In the genomic region with DNA sequence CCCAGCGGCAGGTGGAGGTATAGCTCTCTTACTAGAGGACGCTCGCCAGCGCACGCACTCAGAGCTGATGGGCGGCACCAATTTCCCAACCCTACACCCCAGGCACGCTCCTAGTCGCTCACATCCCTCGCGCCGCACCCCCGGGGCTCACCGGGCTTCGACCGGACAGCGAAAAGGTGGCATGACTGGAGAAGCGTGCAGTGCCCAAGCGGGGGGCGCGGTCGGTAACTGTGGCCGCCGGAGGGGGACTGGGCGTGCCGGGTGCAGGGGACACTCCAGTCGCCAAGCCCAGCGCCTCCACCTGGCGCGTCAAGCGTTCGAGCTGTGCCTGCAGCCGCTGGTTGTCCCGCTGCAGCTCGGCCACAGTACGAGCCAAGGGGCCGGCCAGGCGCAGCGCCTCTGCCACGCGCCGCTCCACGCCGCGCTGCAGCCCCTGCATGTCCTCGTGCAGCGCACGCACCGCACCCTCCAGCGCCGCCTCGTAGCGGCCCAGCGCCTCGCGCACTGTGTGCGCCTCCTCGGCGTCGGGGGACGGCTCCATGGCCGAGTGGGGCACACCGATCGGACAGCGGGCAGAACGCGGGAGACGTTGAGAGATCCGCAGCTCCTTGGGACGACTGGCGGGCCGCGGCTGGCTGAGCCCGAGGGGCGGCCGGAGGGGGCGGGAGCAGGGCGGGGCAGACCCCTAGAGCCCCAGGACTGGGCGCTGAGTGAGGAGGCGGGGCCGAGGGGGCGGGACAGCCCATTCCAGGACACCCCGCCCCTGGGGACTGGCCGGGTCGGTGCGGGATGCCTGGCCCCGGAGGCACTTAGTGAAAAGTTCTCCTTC, we compare ENCODE assay signal across 8 mouse cellular contexts. TPM values are rescaled to one million over a fixed set of nuclear protein-coding genes. Genes with fewer than 3 reads are reported as not detected.
DNase-seq lines count a peak whose midpoint lies in the region; ATAC-seq lines count a peak whose summit lies in the region.

A gene (minus strand): TSS at position 621 of the 829 bp plus-strand sequence.

- DNase-seq in cerebellum, adult 18-20 months = peak; percentile 27 to 29
- no peak for DNase-seq in cerebellum, adult 11-12 months
- peak; percentile 13 for DNase-seq in fat pad, adult 2 months (ENCODE audit: extremely low read depth, low read depth, low spot score)
- peak; percentile 84 for DNase-seq in testis, postnatal 14 days (ENCODE audit: low spot score)

- H3K4me3 ChIP-seq in heart, embryonic 13.5 days = peak within 1 kb of the TSS; percentile 92
- peak within 1 kb of the TSS; percentile 83 for H3K4me3 ChIP-seq in kidney, embryonic 16.5 days (ENCODE audit: low read length)
- peak within 1 kb of the TSS; percentile 66 for H3K4me3 ChIP-seq in liver, embryonic 16.5 days (ENCODE audit: low read depth, low read length)
- peak within 1 kb of the TSS; percentile 53 for H3K4me3 ChIP-seq in neural tube, embryonic 14.5 days (ENCODE audit: low read depth, low read length)

- H3K36me3 ChIP-seq in heart, embryonic 13.5 days = no peaks in the 10 kb centered on the region
- no peaks in the 10 kb centered on the region for H3K36me3 ChIP-seq in kidney, embryonic 16.5 days (ENCODE audit: insufficient read depth, low read length)
- no peaks in the 10 kb centered on the region for H3K36me3 ChIP-seq in liver, embryonic 16.5 days (ENCODE audit: control insufficient read depth, insufficient read depth)
- no peaks in the 10 kb centered on the region for H3K36me3 ChIP-seq in neural tube, embryonic 14.5 days (ENCODE audit: control insufficient read depth, insufficient read depth, low read length)

- H3K9me3 ChIP-seq in heart, embryonic 13.5 days = no peaks in the 10 kb centered on the region
- no peaks in the 10 kb centered on the region for H3K9me3 ChIP-seq in kidney, embryonic 16.5 days (ENCODE audit: low read length)
- no peaks in the 10 kb centered on the region for H3K9me3 ChIP-seq in liver, embryonic 16.5 days (replicated peaks; ENCODE audit: control insufficient read depth, low read length)
- no peaks in the 10 kb centered on the region for H3K9me3 ChIP-seq in neural tube, embryonic 14.5 days (ENCODE audit: control insufficient read depth, low read length)

- WGBS in heart, embryonic 13.5 days = under 1% methylated on average over 86 of the region's 86 CpGs
- WGBS in kidney, embryonic 16.5 days = 0% methylated on average over 74 of the region's 86 CpGs
- WGBS in liver, embryonic 16.5 days (ENCODE audit: insufficient replicate concordance) = under 1% methylated on average over 72 of the region's 86 CpGs
- under 1% methylated on average over 86 of the region's 86 CpGs for WGBS in neural tube, embryonic 14.5 days

- ATAC-seq in heart, embryonic 13.5 days (ENCODE audit: extremely low read depth, insufficient number of reproducible peaks, low FRiP score, low TSS enrichment) = peak; percentile 80
- ATAC-seq in kidney, embryonic 16.5 days (ENCODE audit: low FRiP score, low TSS enrichment) = peak; percentile 96
- peak; percentile 86 for ATAC-seq in liver, embryonic 16.5 days (ENCODE audit: low read depth)
- peak; percentile 88 for ATAC-seq in neural tube, embryonic 14.5 days (ENCODE audit: low read depth)

- H3K4me1 ChIP-seq in heart, embryonic 13.5 days = peaks cover 82% of the 10 kb centered on the region
- H3K4me1 ChIP-seq in kidney, embryonic 16.5 days (ENCODE audit: insufficient read depth, low read length) = peaks cover 66% of the 10 kb centered on the region
- peaks cover 30% of the 10 kb centered on the region for H3K4me1 ChIP-seq in liver, embryonic 16.5 days (ENCODE audit: control insufficient read depth, low read depth, low read length)
- peaks cover 9% of the 10 kb centered on the region; the same call in 1 of the 2 replicates for H3K4me1 ChIP-seq in neural tube, embryonic 14.5 days (ENCODE audit: control insufficient read depth, insufficient read depth, low read length)

- peak within 1 kb of the TSS; percentile 98 for H3K9ac ChIP-seq in heart, embryonic 13.5 days
- peak within 1 kb of the TSS; percentile 82 for H3K9ac ChIP-seq in kidney, embryonic 16.5 days (replicated peaks; ENCODE audit: low read length)
- H3K9ac ChIP-seq in liver, embryonic 16.5 days (ENCODE audit: low read depth, low read length) = peak within 1 kb of the TSS; percentile 61
- H3K9ac ChIP-seq in neural tube, embryonic 14.5 days (replicated peaks; ENCODE audit: low read depth, low read length) = peak within 1 kb of the TSS; percentile 59

- peak within 1 kb of the TSS; percentile 97 for H3K4me2 ChIP-seq in heart, embryonic 13.5 days
- peak within 1 kb of the TSS; percentile 93 for H3K4me2 ChIP-seq in kidney, embryonic 16.5 days (replicated peaks; ENCODE audit: low read depth, low read length)
- H3K4me2 ChIP-seq in liver, embryonic 16.5 days (ENCODE audit: low read depth, low read length) = peak within 1 kb of the TSS; percentile 95
- peak within 1 kb of the TSS; percentile 98 for H3K4me2 ChIP-seq in neural tube, embryonic 14.5 days (ENCODE audit: low read depth, low read length)

- H3K27ac ChIP-seq in heart, embryonic 13.5 days (replicated peaks) = peak within 1 kb of the TSS; percentile 98
- H3K27ac ChIP-seq in kidney, embryonic 16.5 days (ENCODE audit: low read length) = peak within 1 kb of the TSS; percentile 98
- H3K27ac ChIP-seq in liver, embryonic 16.5 days (ENCODE audit: low read length) = no peak within 1 kb of the TSS; the same call in 1 of the 2 replicates
- no peak within 1 kb of the TSS for H3K27ac ChIP-seq in neural tube, embryonic 14.5 days (ENCODE audit: low read depth, low read length)

- no peaks in the 10 kb centered on the region for H3K27me3 ChIP-seq in heart, embryonic 13.5 days (replicated peaks)
- 0 out of 2 replicates have a peak, but pooled peaks cover 4% of the 10 kb centered on the region for H3K27me3 ChIP-seq in kidney, embryonic 16.5 days (ENCODE audit: insufficient read depth, low read length)
- H3K27me3 ChIP-seq in liver, embryonic 16.5 days (ENCODE audit: control insufficient read depth, insufficient read depth, low read depth, low read length) = peaks cover 15% of the 10 kb centered on the region
- H3K27me3 ChIP-seq in neural tube, embryonic 14.5 days (ENCODE audit: control insufficient read depth, insufficient read depth, low read length) = peaks cover 3% of the 10 kb centered on the region; the same call in 1 of the 2 replicates

RNA-seq across cellular contexts. Expression of the gene that starts here (rescaled TPM):
- 145 and 160 TPM in 2 replicates for polyA plus RNA-seq in heart, embryonic 13.5 days (2015; fragmentation: Nextera tagmentation; extraction: Ambion mirVana)
- polyA plus RNA-seq in kidney, embryonic 16.5 days (2015; fragmentation: Nextera tagmentation; extraction: Ambion mirVana) = 109 and 124 TPM in 2 replicates
- 3.1 and 4.9 TPM in 2 replicates for polyA plus RNA-seq in liver, embryonic 16.5 days (2015; fragmentation: Nextera tagmentation; extraction: Ambion mirVana)
- polyA plus RNA-seq in neural tube, embryonic 14.5 days (2014; fragmentation: Nextera tagmentation; extraction: Ambion mirVana) = 3.3 and 5.3 TPM in 2 replicates

Comparison
In these comparisons a context has a peak if more than half of its experiments do, and no peak if none do; other contexts are left out.
1. RNA of the gene that starts here (polyA plus RNA-seq): 145 to 160 TPM in heart, embryonic 13.5 days and 109 to 124 TPM in kidney, embryonic 16.5 days; 3.1 to 4.9 TPM in liver, embryonic 16.5 days and 3.3 to 5.3 TPM in neural tube, embryonic 14.5 days; every median in the first group is over 10 times any median in the second.
2. H3K27ac ChIP-seq: peak in heart, embryonic 13.5 days (single experiment) and kidney, embryonic 16.5 days (single experiment); none in liver, embryonic 16.5 days (single experiment) and neural tube, embryonic 14.5 days (single experiment).
3. Peak in every context shown above with its lines, with median percentiles within 50 percentile points of each other: ATAC-seq, H3K4me2 ChIP-seq, H3K4me3 ChIP-seq and H3K9ac ChIP-seq.